Mouse (Mus musculus) brain, embryonic 14.5 days (tissue): ENCODE measurements at regions not wholly inside any gene's neighbourhood (a gene's known extent, or its start where the extent isn't known, plus 50 kb on each side); places are given as distances from the start of the nearest gene placed in this dataset.
"Not testable (repeated sequence)": the region's sequence is repeated elsewhere in the genome, so short reads cannot be mapped to it uniquely, and the experiment has no call there.

Experiments
- CTCF ChIP-seq: fragments of 200-500 bp; IDR thresholded peaks from 2 replicates; pipeline ENCODE4 v1.5.1; 2012; ENCODE audit warnings: inconsistent platforms, mild to moderate bottlenecking, moderate library complexity, borderline replicate concordance; ENCODE audit not compliant: insufficient read depth, insufficient read length; ENCODE audit errors: extremely low read depth
- POLR2A ChIP-seq: fragments of 200-500 bp; IDR thresholded peaks from 2 replicates; pipeline ENCODE4 v1.6.1; 2012; ENCODE audit warnings: mild to moderate bottlenecking, inconsistent platforms, borderline replicate concordance; ENCODE audit not compliant: poor library complexity, insufficient read depth, insufficient read length, severe bottlenecking; ENCODE audit errors: extremely low read depth

GRCm38 (mm10) chr3:72552597-72552996 is 415.1 kb downstream of the Sis start:
- TF ChIP-seq CTCF, POLR2A: not testable (repeated sequence)
